Mouse (Mus musculus) limb, embryonic 11.5 days (tissue): Measurements from ENCODE around the gene Actc1. TPM values are rescaled to one million over a fixed set of nuclear protein-coding genes. Genes with fewer than 3 reads are reported as not detected.
A peak's percentile ranks its signal among the peaks of the same experiment; 100 is the strongest.

ENCODE experiments used
- ATAC-seq: fragments of 200-750 bp; cut with Nextera tagmentation; 2 replicates; pipeline ENCODE4 v1.8.0; 2017; ENCODE audit warnings: low read depth; ENCODE audit not compliant: insufficient number of reproducible peaks, low FRiP score, low TSS enrichment
- DNase-seq: peaks from one replicate; pipeline ENCODE4 v3.0.0-alpha.2; 2015; ENCODE audit warnings: low spot score
- H3K27ac ChIP-seq: fragments of 300-500 bp; sonication (generic); replicated peaks from 2 replicates; pipeline ENCODE4 v1.5.1; 2014; ENCODE audit warnings: low read depth, mild to moderate bottlenecking, low read length
- H3K27me3 ChIP-seq: fragments of 300-500 bp; sonication (generic); 2 replicates; pipeline ENCODE4 v1.6.1; 2014; ENCODE audit warnings: mild to moderate bottlenecking, low read length, mixed read lengths; ENCODE audit not compliant: control insufficient read depth, insufficient read depth
- H3K36me3 ChIP-seq: fragments of 300-500 bp; sonication (generic); 2 replicates; pipeline ENCODE4 v1.6.1; 2014; ENCODE audit warnings: mild to moderate bottlenecking, low read length, moderate library complexity, mixed read lengths; ENCODE audit not compliant: control insufficient read depth, insufficient read depth
- H3K4me1 ChIP-seq: fragments of 300-500 bp; sonication (generic); 2 replicates; pipeline ENCODE4 v1.6.1; 2014; ENCODE audit warnings: low read length, mixed read lengths; ENCODE audit not compliant: control insufficient read depth, insufficient read depth
- H3K4me2 ChIP-seq: fragments of 300-500 bp; sonication (generic); 2 replicates; pipeline ENCODE4 v1.6.1; 2014; ENCODE audit warnings: low read depth, mild to moderate bottlenecking, moderate library complexity; ENCODE audit not compliant: severe bottlenecking
- H3K4me3 ChIP-seq: fragments of 300-500 bp; sonication (generic); 2 replicates; pipeline ENCODE4 v1.5.1; 2014; ENCODE audit warnings: low read depth, low read length
- H3K9ac ChIP-seq: fragments of 300-500 bp; sonication (generic); 2 replicates; pipeline ENCODE4 v1.6.1; 2014; ENCODE audit warnings: mild to moderate bottlenecking, low read length
- H3K9me3 ChIP-seq: fragments of 300-500 bp; sonication (generic); 2 replicates; pipeline ENCODE4 v1.6.1; 2016; ENCODE audit warnings: low read length; ENCODE audit not compliant: control insufficient read depth
- WGBS: fragments of 180-500 bp; shearing (Covaris S2); extraction: QIAGEN DNeasy Blood & Tissue Kit; methylation state at CpG from one replicate; pipeline ENCODE4 v1.1.7; 2014; 5-methylcytosine and 5-hydroxymethylcytosine counted together
- polyA plus RNA-seq: library from polyadenylated mRNA; unstranded; fragments of >200 nt; fragmentation: Nextera tagmentation; extraction: Ambion mirVana; gene quantifications from 2 replicates; pipeline ENCODE4 v1.2.1, GENCODE M21; 2014

The Actc1 gene
- polyA plus RNA-seq, 1 experiment from 2014 or later: 95.4 TPM

DNA sequence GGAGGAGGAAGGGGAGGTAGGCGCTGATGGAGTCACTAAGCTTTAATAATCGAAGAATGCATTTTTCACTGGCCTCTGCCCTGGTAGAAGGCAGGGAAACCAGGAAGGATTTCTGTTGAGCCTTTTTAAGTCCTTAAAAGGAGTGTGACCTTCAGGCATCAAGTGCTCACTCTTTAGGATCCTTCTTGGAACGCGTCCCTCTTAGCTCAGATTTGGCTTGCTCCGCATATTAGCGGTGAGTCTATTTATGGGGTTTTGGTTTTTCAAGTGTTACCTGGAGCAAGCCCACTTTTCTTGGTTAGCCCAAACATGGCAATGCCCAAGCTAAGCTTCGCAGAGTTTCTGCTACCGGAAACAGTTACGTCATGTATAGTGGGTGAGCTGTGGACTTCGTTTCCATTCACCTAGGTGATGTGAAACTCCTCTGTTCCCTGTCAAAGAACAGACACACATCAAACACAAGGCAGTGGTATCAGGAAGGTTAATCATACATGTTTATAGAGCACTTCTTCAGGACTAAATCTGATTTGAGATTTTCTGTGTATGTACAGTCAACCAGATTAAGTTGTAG lies 5.0 kb upstream of the Actc1 start:
- no peaks in the 10 kb centered on the region for H3K27me3 ChIP-seq
- ATAC-seq (no peak), DNase-seq (no peak)
- H3K9me3 ChIP-seq: no peaks in the 10 kb centered on the region
- H3K4me2 ChIP-seq: no peak overlapping the region
- H3K9ac ChIP-seq: no peak overlapping the region
- WGBS: 91% methylated on average over 10 of the region's 10 CpGs
- no peaks in the 10 kb centered on the region for H3K36me3 ChIP-seq
- H3K27ac ChIP-seq: no peak overlapping the region
- no peak overlapping the region for H3K4me3 ChIP-seq
- H3K4me1 ChIP-seq: no peaks in the 10 kb centered on the region

DNA sequence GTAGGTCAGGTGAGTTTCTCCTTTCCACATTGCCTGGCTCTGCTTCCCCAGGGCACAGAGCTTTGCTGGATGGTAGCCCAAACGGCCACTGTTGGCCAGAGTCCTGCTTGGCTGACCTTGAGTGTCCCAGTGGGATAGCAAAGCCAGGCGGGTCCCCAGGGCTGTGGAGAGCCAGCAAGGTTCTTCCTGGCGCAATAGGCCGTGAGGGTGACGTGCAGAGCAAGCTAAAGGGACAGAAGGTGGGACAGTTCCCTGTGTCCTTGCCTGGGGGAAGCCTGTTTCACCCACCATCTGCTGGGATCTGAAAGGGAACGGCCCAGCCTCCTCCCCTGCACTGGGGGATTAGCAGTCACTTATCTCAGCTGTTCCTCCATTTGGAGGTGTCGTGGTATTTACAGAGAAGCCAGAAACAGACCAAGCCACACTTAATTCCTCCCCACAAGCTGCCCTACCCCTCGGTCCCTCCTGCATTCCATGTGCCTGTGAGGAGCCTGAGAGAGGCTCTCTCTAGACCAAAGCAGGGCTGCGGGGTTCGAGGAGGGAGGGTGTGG lies 4.0 kb upstream of the Actc1 start:
- 0 out of 2 replicates have a peak, but pooled peaks have one; percentile 38 for ATAC-seq
- H3K4me2 ChIP-seq: no peak overlapping the region
- 11% methylated on average over 10 of the region's 10 CpGs for WGBS

DNA sequence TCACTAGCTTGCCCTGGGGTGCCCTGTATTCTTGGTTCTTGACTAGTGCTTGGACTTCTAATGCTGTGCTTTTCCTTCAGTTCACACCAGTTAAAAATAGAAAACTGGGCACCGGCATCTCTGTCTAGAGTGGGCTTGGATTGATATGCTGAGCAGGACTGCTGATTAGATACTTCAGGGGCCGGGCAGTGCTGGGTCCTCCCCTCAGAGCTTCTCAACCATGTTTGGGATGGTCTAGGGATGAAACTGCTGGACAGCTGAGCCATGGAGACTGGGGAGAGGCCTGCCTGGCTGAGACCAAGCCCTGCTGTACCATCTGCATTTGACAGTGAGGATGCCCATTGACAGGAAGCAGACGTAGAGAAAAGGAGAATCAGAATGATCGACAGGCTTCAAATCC lies 781 bp upstream of the Actc1 start:
- Histone ChIP-seq H3K4me2 (no peak overlapping the region), H3K27me3 (no peaks in the 10 kb centered on the region), H3K4me3 (no peak overlapping the region), H3K4me1 (no peaks in the 10 kb centered on the region), H3K27ac (no peak overlapping the region), H3K36me3 (no peaks in the 10 kb centered on the region), H3K9ac (no peak overlapping the region), H3K9me3 (no peaks in the 10 kb centered on the region)
- ATAC-seq (no peak), DNase-seq (no peak)
- WGBS: 87% methylated on average over 4 of the region's 4 CpGs

More for the DNA sequence above, 4.0 kb upstream of the Actc1 start:
- DNase-seq: no peak
- Histone ChIP-seq H3K4me3 (no peak overlapping the region), H3K27me3 (no peaks in the 10 kb centered on the region), H3K27ac (no peak overlapping the region), H3K36me3 (no peaks in the 10 kb centered on the region), H3K9me3 (no peaks in the 10 kb centered on the region), H3K9ac (no peak overlapping the region), H3K4me1 (no peaks in the 10 kb centered on the region)

GRCm38 (mm10) chr2:114051871-114052241 lies 1.5 kb downstream of the Actc1 start:
- Histone ChIP-seq H3K4me3 (no peak overlapping the region), H3K36me3 (no peaks in the 10 kb centered on the region), H3K4me1 (no peaks in the 10 kb centered on the region), H3K9ac (no peak overlapping the region), H3K9me3 (no peaks in the 10 kb centered on the region), H3K27me3 (no peaks in the 10 kb centered on the region), H3K4me2 (no peak overlapping the region), H3K27ac (no peak overlapping the region)
- ATAC-seq (no peak), DNase-seq (no peak)
- 87% methylated on average over 14 of the region's 14 CpGs for WGBS

DNA sequence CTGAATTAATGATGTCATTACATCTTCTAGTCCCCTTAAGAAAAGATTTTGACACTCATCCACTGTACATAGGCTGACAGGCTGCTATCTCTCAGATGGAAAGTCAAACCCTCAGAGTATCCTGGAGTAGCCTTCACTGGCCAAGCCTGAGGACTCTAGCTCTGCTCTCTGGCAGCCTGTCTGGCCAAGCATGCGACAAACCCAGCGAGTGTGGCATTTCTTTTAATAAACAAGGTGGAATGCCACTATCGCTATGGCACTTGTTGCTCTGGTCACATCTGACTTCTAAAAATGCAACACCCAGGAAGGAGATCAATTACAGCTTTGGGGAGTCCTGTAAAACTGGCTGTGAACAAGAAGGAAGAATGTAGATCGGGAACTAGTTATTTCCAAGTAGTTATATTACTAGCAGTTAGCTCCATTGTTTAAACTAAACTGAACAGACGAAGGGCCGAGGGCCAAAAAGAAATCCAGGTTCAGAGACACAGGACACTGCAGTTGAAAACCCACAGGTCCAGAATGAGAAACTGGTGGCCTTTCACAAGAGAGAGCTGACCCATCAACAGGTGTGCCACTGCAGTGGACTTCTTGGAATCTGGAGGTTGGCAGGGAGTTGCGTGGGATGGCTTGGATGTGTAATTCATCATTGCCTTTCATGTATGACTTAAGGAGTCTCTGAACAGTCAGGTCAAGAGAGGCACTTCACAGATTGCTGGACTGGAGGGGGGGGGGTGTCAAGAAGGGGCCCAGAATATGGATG lies 2.1 kb downstream of the Actc1 start:
- no peak overlapping the region for H3K27ac ChIP-seq
- H3K9ac ChIP-seq: no peak overlapping the region
- no peak overlapping the region for H3K4me3 ChIP-seq
- DNase-seq: no peak
- H3K4me2 ChIP-seq: no peak overlapping the region
- WGBS: 90% methylated on average over 7 of the region's 7 CpGs
- no peaks in the 10 kb centered on the region for H3K27me3 ChIP-seq
- no peaks in the 10 kb centered on the region for H3K4me1 ChIP-seq
- ATAC-seq: no peak
- H3K36me3 ChIP-seq: no peaks in the 10 kb centered on the region
- no peaks in the 10 kb centered on the region for H3K9me3 ChIP-seq

DNA sequence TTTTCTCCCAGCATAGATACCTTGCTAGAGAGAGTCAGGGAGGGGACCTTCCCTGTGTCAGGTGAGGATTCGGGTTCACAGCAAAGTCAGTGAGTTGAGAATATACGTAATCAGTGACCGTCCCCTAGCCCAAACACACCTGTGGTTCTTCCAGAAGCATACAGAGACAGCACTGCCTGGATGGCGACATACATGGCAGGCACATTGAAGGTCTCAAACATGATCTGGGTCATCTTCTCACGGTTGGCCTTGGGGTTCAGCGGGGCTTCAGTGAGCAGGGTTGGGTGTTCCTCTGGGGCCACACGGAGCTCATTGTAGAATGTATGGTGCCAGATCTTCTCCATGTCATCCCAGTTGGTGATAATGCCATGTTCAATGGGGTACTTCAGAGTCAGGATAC lies 3.2 kb downstream of the Actc1 start:
- WGBS: 90% methylated on average over 7 of the region's 7 CpGs
- no peak overlapping the region for H3K27ac ChIP-seq
- ATAC-seq: no peak
- no peaks in the 10 kb centered on the region for H3K27me3 ChIP-seq
- H3K4me1 ChIP-seq: no peaks in the 10 kb centered on the region
- no peak for DNase-seq
- H3K9me3 ChIP-seq: no peaks in the 10 kb centered on the region
- no peak overlapping the region for H3K4me3 ChIP-seq
- H3K9ac ChIP-seq: no peak overlapping the region
- H3K4me2 ChIP-seq: no peak overlapping the region
- H3K36me3 ChIP-seq: no peaks in the 10 kb centered on the region

GRCm38 (mm10) chr2:114049372-114049771 lies 4.0 kb downstream of the Actc1 start:
- DNase-seq: no peak
- Histone ChIP-seq H3K4me1 (no peaks in the 10 kb centered on the region), H3K4me2 (no peak overlapping the region)

GRCm38 (mm10) chr2:114047960-114048611 lies 5.3 kb downstream of the Actc1 start:
- no peak overlapping the region for H3K27ac ChIP-seq
- H3K4me1 ChIP-seq: no peaks in the 10 kb centered on the region
- DNase-seq: no peak
- no peak overlapping the region for H3K9ac ChIP-seq
- H3K9me3 ChIP-seq: no peaks in the 10 kb centered on the region
- H3K4me3 ChIP-seq: no peak overlapping the region
- no peak overlapping the region for H3K4me2 ChIP-seq
- H3K27me3 ChIP-seq: no peaks in the 10 kb centered on the region
- WGBS: 90% methylated on average over 5 of the region's 5 CpGs
- H3K36me3 ChIP-seq: no peaks in the 10 kb centered on the region
- ATAC-seq: no peak

More at GRCm38 (mm10) chr2:114049372-114049771, 4.0 kb downstream of the Actc1 start:
- no peak overlapping the region for H3K9ac ChIP-seq
- H3K27ac ChIP-seq: no peak overlapping the region
- H3K4me3 ChIP-seq: no peak overlapping the region
- no peaks in the 10 kb centered on the region for H3K9me3 ChIP-seq
- ATAC-seq: no peak
- 94% methylated on average over 7 of the region's 7 CpGs for WGBS
- H3K36me3 ChIP-seq: no peaks in the 10 kb centered on the region
- H3K27me3 ChIP-seq: no peaks in the 10 kb centered on the region
